Mouse (Mus musculus) brain, embryonic 14.5 days (tissue): ENCODE results near the gene Rbl2. TPM values are rescaled to one million over a fixed set of nuclear protein-coding genes. Genes with fewer than 3 reads are reported as not detected.
A peak's percentile ranks its signal among the peaks of the same experiment; 100 is the strongest.

Experiments
- DNase-seq: peaks from one replicate; pipeline ENCODE4 v3.0.0-alpha.2; 2011; ENCODE audit warnings: low read depth
- CTCF ChIP-seq: fragments of 200-500 bp; IDR thresholded peaks from 2 replicates; pipeline ENCODE4 v1.5.1; 2012; ENCODE audit warnings: inconsistent platforms, mild to moderate bottlenecking, moderate library complexity, borderline replicate concordance; ENCODE audit not compliant: insufficient read depth, insufficient read length; ENCODE audit errors: extremely low read depth
- POLR2A ChIP-seq: fragments of 200-500 bp; IDR thresholded peaks from 2 replicates; pipeline ENCODE4 v1.6.1; 2012; ENCODE audit warnings: mild to moderate bottlenecking, inconsistent platforms, borderline replicate concordance; ENCODE audit not compliant: poor library complexity, insufficient read depth, insufficient read length, severe bottlenecking; ENCODE audit errors: extremely low read depth
- polyA plus RNA-seq: library from polyadenylated mRNA; depleted of rRNA; stranded (reverse); fragments of >200 nt; gene quantifications from 2 replicates; pipeline ENCODE4 v1.2.3, GENCODE M21; 2012; rRNA removed

The Rbl2 gene
- polyA plus RNA-seq, 1 experiment: 24.0 TPM

DNA sequence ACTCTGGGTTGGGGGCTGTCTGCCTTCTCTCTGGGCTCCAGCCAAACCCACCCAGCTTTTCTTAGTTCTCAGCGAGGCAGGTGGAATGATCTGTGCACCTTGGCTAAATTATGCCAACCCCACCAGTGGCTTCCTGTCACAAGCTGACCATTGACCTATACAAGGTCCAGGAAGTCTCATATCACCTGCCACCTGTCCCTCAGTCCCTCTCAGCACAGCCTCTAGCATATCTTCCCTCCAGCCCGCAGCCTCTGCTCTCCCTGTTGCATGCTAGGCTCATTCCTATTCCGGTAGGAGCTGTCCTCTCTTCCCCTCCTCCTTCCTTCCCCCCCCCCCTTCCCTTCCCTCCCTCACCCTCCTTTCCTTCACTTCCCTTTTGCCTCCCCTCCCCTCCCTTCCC lies 79.4 kb downstream of the Rbl2 start:
- no peak for TF ChIP-seq POLR2A
- no peak for TF ChIP-seq CTCF
- DNase-seq: no peak

DNA sequence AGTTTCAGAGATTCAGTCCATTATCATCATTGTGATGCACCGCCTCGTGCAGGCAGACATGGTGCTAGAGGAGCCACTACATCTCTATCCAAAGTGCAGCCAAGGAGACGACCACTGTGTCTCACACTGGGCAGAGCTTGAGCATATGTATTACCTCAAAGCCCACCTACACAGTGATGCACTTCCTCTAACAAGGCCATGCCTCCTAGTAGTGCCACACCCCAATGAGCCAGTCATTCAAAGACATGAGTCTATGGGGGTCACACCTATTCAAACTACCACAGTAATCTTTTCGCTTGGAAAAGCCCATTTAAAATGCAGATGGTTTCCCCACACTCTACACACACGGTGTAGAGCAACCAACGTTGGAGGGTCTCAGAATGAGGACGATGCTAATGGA lies 81.7 kb downstream of the Rbl2 start:
- TF ChIP-seq POLR2A (no peak), CTCF (no peak)
- no peak for DNase-seq

DNA sequence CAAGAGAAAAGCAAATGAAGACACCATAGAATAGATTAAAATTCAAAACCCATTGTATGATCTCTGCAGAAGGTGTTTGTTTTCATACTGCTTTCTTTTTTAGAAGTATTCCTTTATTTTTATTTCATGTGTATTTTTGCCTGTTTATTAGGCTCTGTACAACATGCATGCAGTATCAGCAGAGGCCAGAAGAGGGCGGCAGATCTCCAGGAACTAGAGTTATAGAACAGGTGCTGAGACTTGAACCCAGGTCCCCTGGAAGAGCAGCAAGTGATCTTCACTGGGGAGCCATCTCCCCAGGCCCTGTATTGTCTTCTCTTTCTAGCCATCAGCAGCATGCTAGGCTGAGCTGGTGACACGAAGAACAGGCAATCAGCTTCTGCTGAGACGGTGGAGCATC lies 84.0 kb downstream of the Rbl2 start:
- no peak for DNase-seq
- TF ChIP-seq CTCF: peak; percentile 17; the same call in 1 of the 2 replicates
- TF ChIP-seq POLR2A: no peak

DNA sequence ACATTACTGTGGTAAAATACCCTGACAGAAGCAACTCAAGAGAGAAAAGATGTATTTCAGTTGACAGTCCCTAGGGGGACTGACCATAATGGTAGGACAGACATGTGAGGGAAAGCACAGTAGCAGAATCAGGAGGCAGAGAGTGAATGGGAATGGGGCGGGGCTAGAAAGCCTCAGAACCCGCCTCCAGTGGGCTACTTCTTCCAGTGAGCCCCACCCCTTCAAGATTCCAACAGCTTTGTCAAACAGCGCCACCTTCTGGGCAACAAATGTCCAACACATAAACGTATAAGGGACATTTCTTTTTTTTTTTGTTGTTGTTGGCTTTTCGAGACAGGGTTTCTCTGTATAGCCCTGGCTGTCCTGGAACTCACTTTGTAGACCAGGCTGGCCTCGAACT lies 84.7 kb downstream of the Rbl2 start:
- no peak for DNase-seq
- TF ChIP-seq POLR2A: no peak
- peak; percentile 7; the same call in 1 of the 2 replicates for TF ChIP-seq CTCF

DNA sequence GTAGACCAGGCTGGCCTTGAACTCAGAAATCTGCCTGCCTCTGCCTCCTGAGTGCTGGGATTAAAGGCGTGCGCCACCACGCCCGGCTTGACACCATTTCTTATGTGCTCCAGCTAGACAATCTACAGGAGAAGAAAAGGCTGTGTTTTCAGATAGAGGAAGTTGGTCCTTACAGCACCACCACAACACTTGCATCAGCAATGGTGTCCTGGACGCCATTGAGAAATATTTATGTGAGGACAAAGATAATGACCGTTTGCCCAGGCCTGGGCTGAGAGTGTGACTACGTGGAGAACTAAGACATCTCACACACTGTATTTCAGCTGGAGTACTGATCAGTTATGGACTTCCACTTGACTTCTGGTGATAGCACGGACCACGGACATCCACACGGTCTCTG lies 88.8 kb downstream of the Rbl2 start:
- DNase-seq: no peak
- no peak for TF ChIP-seq CTCF
- no peak for TF ChIP-seq POLR2A

DNA sequence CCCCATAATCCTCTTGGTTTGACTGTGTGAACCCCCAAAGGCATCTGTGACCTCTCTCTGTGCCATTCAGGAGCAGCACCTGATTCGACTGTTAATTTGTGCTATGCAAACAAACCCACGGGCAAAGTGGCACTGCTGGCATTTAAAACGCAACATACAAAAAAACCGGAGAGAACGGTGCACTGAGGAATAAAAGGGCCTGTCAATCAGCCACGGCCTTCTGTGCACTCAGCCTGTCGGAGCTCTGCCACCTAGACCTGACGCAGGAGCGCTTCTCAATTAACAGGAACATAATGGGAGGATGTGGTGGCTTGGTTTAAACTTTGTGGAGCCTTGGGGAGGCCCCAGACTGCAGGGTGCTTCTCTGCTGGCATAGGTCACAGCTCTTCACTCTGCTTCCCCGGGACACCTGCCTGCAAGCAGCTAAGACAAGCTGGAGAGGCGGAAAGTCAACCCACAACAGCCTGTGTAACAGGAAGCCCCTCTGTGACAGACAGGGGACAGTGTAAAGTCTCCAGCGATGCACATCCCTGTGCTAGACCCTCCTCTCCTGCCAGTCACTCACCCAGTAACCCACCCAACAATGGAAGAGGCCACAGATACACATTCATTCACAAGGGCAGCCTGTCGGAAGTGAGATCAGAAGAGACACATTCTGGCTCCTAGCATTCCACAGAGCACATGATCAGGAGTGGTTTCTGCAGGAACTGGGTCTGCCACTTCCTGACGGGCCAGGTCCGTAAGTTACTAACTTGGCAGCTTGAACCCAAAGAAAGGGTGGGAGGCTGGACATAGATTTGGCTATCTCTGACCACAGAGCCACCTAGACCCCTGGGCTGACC lies 90.3 kb downstream of the Rbl2 start:
- peak; percentile 71 for DNase-seq
- no peak for TF ChIP-seq CTCF
- TF ChIP-seq POLR2A: no peak

DNA sequence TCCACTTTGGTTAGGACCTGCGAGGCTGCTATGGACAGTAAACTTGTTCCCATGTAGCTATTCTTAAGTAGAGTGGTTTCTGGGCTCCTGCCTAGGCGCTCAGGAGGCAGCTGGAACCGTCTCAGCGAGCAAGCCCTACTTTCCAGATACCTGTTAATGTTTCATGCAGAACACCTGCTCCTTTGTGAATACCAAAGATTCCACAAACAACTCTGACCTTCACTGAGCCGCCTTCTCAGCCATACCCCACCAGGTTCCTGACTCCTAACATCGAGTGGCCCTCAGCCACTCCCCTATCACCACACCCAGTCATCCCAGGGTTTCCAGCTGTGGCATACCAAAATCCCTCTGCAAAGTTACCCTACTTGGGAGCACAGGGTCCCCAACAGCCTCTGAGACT lies 100.3 kb downstream of the Rbl2 start:
- no peak for DNase-seq
- TF ChIP-seq CTCF (no peak), POLR2A (no peak)

DNA sequence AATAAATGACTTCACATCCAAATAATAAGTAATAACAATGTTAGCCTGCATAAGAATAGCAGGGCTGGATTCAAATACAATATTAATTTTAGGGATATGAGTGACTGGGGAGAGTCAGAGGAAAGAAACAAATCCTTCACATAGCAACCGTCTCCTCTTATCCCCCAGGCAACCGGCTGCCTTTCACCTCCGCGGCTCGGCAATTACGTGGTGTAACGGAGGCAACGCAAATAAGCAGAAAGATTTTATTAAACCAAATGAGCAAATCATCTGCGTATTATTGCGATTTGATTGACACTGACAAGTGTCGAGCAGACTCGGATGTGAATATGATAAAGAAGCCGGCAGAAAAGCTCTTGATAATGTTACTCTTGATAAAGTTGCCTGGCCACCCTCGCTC lies 101.1 kb downstream of the Rbl2 start:
- TF ChIP-seq CTCF: no peak
- TF ChIP-seq POLR2A: no peak
- DNase-seq: peak; percentile 87

DNA sequence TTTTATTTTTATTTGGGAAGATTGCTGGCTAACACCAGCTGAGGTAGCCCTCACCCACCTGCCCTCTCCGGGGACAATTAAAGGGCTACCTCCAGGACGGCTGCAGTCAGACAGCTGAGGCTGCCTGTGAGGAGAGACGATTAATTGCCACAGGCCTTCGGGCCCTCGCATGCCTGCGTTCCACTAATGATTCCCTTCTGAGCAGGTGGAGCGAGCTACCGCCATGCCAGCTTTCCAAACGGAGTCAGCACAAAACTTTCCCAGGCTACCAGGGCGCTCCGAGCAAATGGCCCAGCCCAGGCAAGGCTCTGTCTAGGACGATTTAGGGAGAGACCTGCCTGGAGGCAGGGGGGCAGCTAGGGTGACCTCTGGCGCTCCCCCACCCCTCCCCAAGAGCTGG lies 101.7 kb downstream of the Rbl2 start:
- DNase-seq: peak; percentile 75

More for the DNA sequence above, 101.7 kb downstream of the Rbl2 start:
- no peak for TF ChIP-seq CTCF
- TF ChIP-seq POLR2A: no peak

Other genes with a start within 250 kb of the Rbl2 start
- 74.7 and 79.5 TPM in 2 replicates for gene Chd9, start 241.7 kb upstream of the Rbl2 start, polyA plus RNA-seq
- gene Aktip, start 129.9 kb downstream of the Rbl2 start, polyA plus RNA-seq: 72.0 and 78.0 TPM in 2 replicates
- 8.6 and 8.9 TPM in 2 replicates for gene Rpgrip1l, start 243.2 kb downstream of the Rbl2 start, polyA plus RNA-seq
- gene Fto, start 243.5 kb downstream of the Rbl2 start, polyA plus RNA-seq: 111 and 144 TPM in 2 replicates